Mouse (Mus musculus): ENCODE data around the gene Atp1b1. TPM values are rescaled to one million over a fixed set of nuclear protein-coding genes. Genes with fewer than 3 reads are reported as not detected.

Atp1b1 gene
- polyA plus RNA-seq, 1 experiment from 2014 or later: 6.9 TPM

DNA sequence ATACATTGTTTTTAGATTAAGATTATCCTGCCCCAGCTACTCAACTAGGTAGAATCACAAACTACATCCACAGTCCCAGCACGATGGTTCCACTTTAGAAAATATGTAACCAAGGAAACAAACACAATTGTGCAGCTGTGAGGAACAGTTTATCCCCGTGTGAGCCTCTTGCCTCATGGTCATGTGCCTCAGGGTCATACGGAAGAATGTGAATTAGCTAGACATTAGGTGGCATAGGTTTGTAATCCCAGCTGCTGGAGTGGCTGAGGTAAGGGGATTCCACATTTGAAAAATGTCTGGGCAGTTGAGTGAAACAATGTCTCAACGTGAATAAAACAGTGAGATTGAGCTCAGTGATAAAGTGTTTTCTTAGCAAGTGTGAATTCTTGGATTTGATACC, 60.5 kb downstream of the Atp1b1 start:
- Histone ChIP-seq H3K4me1 (no peaks in the 10 kb centered on the region), H3K9me3 (peaks cover 7% of the 10 kb centered on the region; the same call in 1 of the 2 replicates), H3K36me3 (replicated peaks) (peaks cover 16% of the 10 kb centered on the region), H3K27me3 (replicated peaks; ENCODE audit: low read depth, poor library complexity, severe bottlenecking) (no peaks in the 10 kb centered on the region), H3K27ac (replicated peaks) (no peak overlapping the region), H3K4me3 (no peak overlapping the region)
- WGBS: 75% methylated on average over 4 of the region's 4 CpGs
- DNase-seq (ENCODE audit: low spot score): no peak

DNA sequence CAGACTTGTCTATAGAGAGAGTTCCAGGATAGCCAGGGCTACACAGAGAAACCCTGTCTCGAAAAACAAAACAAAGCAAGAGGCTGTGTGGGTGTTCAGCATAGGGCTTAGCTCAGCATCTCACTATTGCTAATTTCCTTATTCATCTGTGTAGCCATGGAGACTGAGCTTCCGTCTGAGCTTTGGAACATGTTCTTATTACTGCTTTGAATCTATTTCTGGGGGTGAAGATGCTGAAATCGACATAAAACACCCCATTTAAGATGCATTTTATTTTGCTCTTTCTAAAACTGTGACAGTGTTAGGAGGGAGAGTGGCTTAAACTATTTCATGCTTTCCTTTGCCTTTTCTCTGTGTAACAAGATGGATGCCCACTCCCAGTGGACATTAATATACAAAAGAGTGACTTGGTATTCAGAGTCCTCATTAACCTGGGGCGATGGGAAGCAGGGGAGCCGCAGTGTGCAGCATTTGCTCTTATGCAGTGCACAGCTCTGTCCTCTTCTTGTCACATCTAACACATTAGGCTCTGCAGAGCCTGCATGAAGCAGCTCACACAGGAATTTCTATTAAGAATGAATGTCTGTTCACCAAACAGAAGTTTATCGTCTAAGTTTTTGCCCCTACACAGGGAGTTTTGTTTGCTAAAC, 62.9 kb downstream of the Atp1b1 start:
- no peaks in the 10 kb centered on the region; the same call in 1 of the 2 replicates for H3K36me3 ChIP-seq (replicated peaks)
- no peaks in the 10 kb centered on the region for H3K9me3 ChIP-seq
- 89% methylated on average over 6 of the region's 6 CpGs for WGBS
- peaks cover 4% of the 10 kb centered on the region; the same call in 1 of the 2 replicates for H3K4me1 ChIP-seq
- H3K27me3 ChIP-seq (replicated peaks; ENCODE audit: low read depth, poor library complexity, severe bottlenecking): no peaks in the 10 kb centered on the region
- H3K27ac ChIP-seq (replicated peaks): no peak overlapping the region
- H3K4me3 ChIP-seq: no peak overlapping the region
- no peak for DNase-seq (ENCODE audit: low spot score)

DNA sequence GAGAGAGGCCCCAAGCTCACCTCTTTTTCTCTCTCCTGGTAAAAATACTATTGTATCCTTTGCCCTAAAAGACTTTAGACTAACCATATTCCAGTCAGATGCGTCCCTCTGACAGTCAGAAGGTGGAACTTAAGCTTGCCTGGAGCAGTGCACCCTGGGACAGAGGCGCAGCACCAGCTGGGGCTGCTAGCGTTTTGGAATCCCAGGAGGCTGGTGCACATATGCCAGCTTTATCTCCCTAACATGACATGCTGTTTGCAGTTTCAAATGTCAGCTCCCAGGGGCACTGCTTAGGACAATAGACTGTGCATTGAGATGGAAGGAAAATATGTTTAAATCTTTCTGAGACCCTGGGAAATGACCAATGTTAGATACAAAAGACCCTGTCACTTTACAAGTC, 66.0 kb downstream of the Atp1b1 start:
- Histone ChIP-seq H3K4me3 (no peak overlapping the region), H3K4me1 (peaks cover 4% of the 10 kb centered on the region; the same call in 1 of the 2 replicates), H3K9me3 (no peaks in the 10 kb centered on the region), H3K36me3 (replicated peaks) (no peaks in the 10 kb centered on the region), H3K27ac (replicated peaks) (no peak overlapping the region), H3K27me3 (replicated peaks; ENCODE audit: low read depth, poor library complexity, severe bottlenecking) (no peaks in the 10 kb centered on the region)
- 57% methylated on average over 3 of the region's 3 CpGs for whole genome bisulfite sequencing
- DNase-seq (ENCODE audit: low spot score): peak; percentile 13

DNA sequence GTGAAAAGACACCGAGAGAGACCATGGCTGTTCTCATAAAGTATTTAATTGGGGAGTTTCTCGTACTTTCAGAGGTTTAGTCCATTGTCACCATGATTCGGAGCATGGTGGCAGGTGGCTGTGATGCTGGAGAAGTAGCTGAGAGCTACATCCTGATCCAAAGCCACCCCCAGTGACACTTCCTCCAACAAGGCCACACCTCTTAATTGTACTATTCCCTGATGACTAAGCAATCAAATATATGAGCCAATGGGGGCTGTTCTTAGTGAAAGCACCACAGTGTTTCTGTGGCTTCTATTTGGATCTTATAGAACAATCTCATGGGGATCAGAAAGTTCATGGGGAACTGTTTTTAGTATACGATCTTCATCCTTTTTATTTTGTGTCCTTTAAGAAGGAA, 68.4 kb downstream of the Atp1b1 start:
- Histone ChIP-seq H3K27me3 (replicated peaks; ENCODE audit: low read depth, poor library complexity, severe bottlenecking) (no peaks in the 10 kb centered on the region), H3K9me3 (no peaks in the 10 kb centered on the region), H3K4me1 (peaks cover 4% of the 10 kb centered on the region; the same call in 1 of the 2 replicates), H3K4me3 (no peak overlapping the region), H3K36me3 (replicated peaks) (no peaks in the 10 kb centered on the region), H3K27ac (replicated peaks) (no peak overlapping the region)
- no peak for DNase-seq (ENCODE audit: low spot score)
- 90% methylated on average over 4 of the region's 4 CpGs for WGBS

Other genes with a start within 250 kb of the Atp1b1 start
- 10.8 and 11.5 TPM in 2 replicates for gene Slc19a2, start 209.3 kb downstream of the Atp1b1 start, polyA plus RNA-seq (2016; fragmentation: Nextera tagmentation; extraction: Ambion mirVana)
- gene Ccdc181, start 182.8 kb downstream of the Atp1b1 start, polyA plus RNA-seq (2016; fragmentation: Nextera tagmentation; extraction: Ambion mirVana): 8.3 and 8.5 TPM in 2 replicates
- 40.6 and 46.1 TPM in 2 replicates for gene Nme7, start 154.2 kb downstream of the Atp1b1 start, polyA plus RNA-seq (2016; fragmentation: Nextera tagmentation; extraction: Ambion mirVana)
- gene Blzf1, start 150.9 kb downstream of the Atp1b1 start, polyA plus RNA-seq (2016; fragmentation: Nextera tagmentation; extraction: Ambion mirVana): 25.1 and 26.6 TPM in 2 replicates